Mouse (Mus musculus) heart, postnatal 36 days (tissue): ENCODE results near the gene Nlrp10. TPM values are rescaled to one million over a fixed set of nuclear protein-coding genes. Genes with fewer than 3 reads are reported as not detected.

Experiments used
- DNase-seq, 2 experiments: peaks; one replicate each; pipeline ENCODE4 v3.0.0; 2021 to 2022
- intact Hi-C: fragments of 180-260 bp; cut with DNase I; formaldehyde crosslinking; loops from one replicate; pipeline ENCODE4 v1.15.1; 2025
- total RNA-seq, 2 experiments: library from RNA; stranded (reverse); gene quantifications; 2 replicates each; pipeline ENCODE4 v1.2.3; 2021

Nlrp10 gene
- total RNA-seq = 10 to 100 TPM; 21.6 to 22.4 TPM

- intact Hi-C loops = loop anchor here (5.0 kb wide), 1 partner anchor 78 kb away; the partner anchor contains the start of gene Olfr516
- peak in 1 of 2 experiments; percentile 23 for DNase-seq
These were observed at the start of gene Nlrp10 for GRCm38 (mm10) chr7:108929726-108930393. Gene Nlrp10, minus strand, starts transcription at chr7:108930178.

- DNase-seq = no peak
- intact Hi-C loops = no loop called here
These were observed 42.3 kb upstream of the Nlrp10 start for GRCm38 (mm10) chr7:108972273-108972672.

GRCm38 (mm10) chr7:108968201-108968600 lies 38.2 kb upstream of the Nlrp10 start:
- DNase-seq = no peak
- intact Hi-C loops = loop anchor here (10.0 kb wide), 1 partner anchor 457 kb away; no protein-coding TSS in a partner anchor

GRCm38 (mm10) chr7:108966742-108967362 lies 36.9 kb upstream of the Nlrp10 start:
- peak; percentile 40 to 43 for DNase-seq
- intact Hi-C loops = loop anchor here (1.0 to 10.0 kb wide), 3 partner anchors 54 to 458 kb away; no protein-coding TSS in a partner anchor

GRCm38 (mm10) chr7:108965968-108966367 lies 36.0 kb upstream of the Nlrp10 start:
- no peak for DNase-seq
- intact Hi-C loops = loop anchor here (10.0 kb wide), 1 partner anchor 459 kb away; no protein-coding TSS in a partner anchor

GRCm38 (mm10) chr7:108957734-108958133 lies 27.8 kb upstream of the Nlrp10 start:
- intact Hi-C loops = no loop called here
- DNase-seq = no peak

- intact Hi-C loops = no loop called here
- DNase-seq = peak in 1 of 2 experiments; percentile 23
These were observed 24.2 kb upstream of the Nlrp10 start for GRCm38 (mm10) chr7:108954185-108954584.

- DNase-seq = no peak
- intact Hi-C loops = no loop called here
These were observed 22.8 kb upstream of the Nlrp10 start for GRCm38 (mm10) chr7:108952801-108953200.

GRCm38 (mm10) chr7:108950762-108951331 lies 20.9 kb upstream of the Nlrp10 start:
- intact Hi-C loops = no loop called here

GRCm38 (mm10) chr7:108950312-108950761 lies 20.4 kb upstream of the Nlrp10 start, which contains the start of gene Tub:
Gene Tub, plus strand, starts transcription at chr7:108950338.
- DNase-seq = peak; percentile 30 to 31
- intact Hi-C loops = no loop called here

More at GRCm38 (mm10) chr7:108950762-108951331, 20.9 kb upstream of the Nlrp10 start:
- DNase-seq = peak in 1 of 2 experiments; percentile 7

- intact Hi-C loops = no loop called here
- DNase-seq = no peak
These were observed 19.3 kb upstream of the Nlrp10 start for GRCm38 (mm10) chr7:108949301-108949700.

GRCm38 (mm10) chr7:108948611-108949010 lies 18.6 kb upstream of the Nlrp10 start:
- intact Hi-C loops = no loop called here
- DNase-seq = no peak

GRCm38 (mm10) chr7:108944002-108944401 lies 14.0 kb upstream of the Nlrp10 start:
- DNase-seq = peak; percentile 21 to 33
- intact Hi-C loops = no loop called here

GRCm38 (mm10) chr7:108941466-108941865 lies 11.5 kb upstream of the Nlrp10 start:
- intact Hi-C loops = no loop called here
- DNase-seq = no peak

- intact Hi-C loops = no loop called here
These were observed 6.6 kb upstream of the Nlrp10 start for GRCm38 (mm10) chr7:108936591-108936990.

GRCm38 (mm10) chr7:108935411-108935810 lies 5.4 kb upstream of the Nlrp10 start:
- no peak for DNase-seq
- intact Hi-C loops = no loop called here

More at GRCm38 (mm10) chr7:108936591-108936990, 6.6 kb upstream of the Nlrp10 start:
- DNase-seq = no peak

GRCm38 (mm10) chr7:108934836-108935235 lies 4.9 kb upstream of the Nlrp10 start:
- intact Hi-C loops = loop anchor here (1.0 to 5.0 kb wide), 2 partner anchors 83 to 120 kb away; partner anchors contain the start of gene Olfr516
- no peak for DNase-seq

- peak; percentile 93 to 94 for DNase-seq
- intact Hi-C loops = loop anchor here (1.0 to 5.0 kb wide), 2 partner anchors 82 to 119 kb away; partner anchors contain the start of gene Olfr516
These were observed 4.1 kb upstream of the Nlrp10 start, which contains the start of gene Eif3f for GRCm38 (mm10) chr7:108933794-108934731. Gene Eif3f, plus strand, starts transcription at chr7:108934417.

- intact Hi-C loops = no loop called here
- no peak for DNase-seq
These were observed 1.4 kb downstream of the Nlrp10 start for GRCm38 (mm10) chr7:108928280-108929188.
